Mouse (Mus musculus) embryonic fibroblast, embryonic 13.5 days (primary cell): ENCODE measurements around the gene Prdm16.

Experiments used
- CTCF ChIP-seq: IDR thresholded peaks from 2 replicates; pipeline ENCODE4 v1.5.1; 2011; ENCODE audit warnings: mild to moderate bottlenecking, control low read depth, low read length, moderate library complexity, borderline replicate concordance; ENCODE audit not compliant: insufficient read depth
- POLR2A ChIP-seq: IDR thresholded peaks from 2 replicates; pipeline ENCODE4 v1.6.1; 2011; ENCODE audit warnings: low read depth, mild to moderate bottlenecking, control low read depth, low read length, moderate library complexity

DNA sequence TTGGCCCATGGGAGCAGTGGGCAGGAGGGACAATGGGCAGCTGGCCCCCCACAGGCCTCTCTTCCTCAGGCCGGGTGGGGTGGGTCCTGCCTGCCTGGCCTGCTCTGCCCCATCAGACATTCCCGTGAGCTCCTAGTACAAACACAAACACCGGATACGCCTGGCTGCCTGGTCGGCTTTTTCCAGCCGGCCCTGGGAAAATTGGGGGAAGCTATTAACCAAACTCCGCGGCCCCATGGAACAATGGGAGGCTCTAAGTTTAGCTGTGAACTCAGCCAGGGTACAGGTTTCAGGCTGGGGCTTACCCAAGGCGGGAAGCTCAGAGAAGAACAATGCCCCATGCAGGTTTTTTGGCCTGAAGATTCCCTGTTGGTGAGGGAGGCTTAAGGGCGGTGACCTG is 300.0 kb downstream of the Prdm16 start:
- TF ChIP-seq CTCF (no peak), POLR2A (no peak)
